Mouse (Mus musculus) 3134 (cell line): ENCODE measurements around the gene Bcar1.

Experiments
- DNase-seq: peaks from one replicate; pipeline ENCODE4 v3.0.0-alpha.2; 2011; ENCODE audit warnings: low spot score; ENCODE audit not compliant: insufficient read length; ENCODE audit errors: extremely low read depth

Gene Bcar1

GRCm38 (mm10) chr8:111743792-111744696 lies at the start of gene Bcar1:
Bcar1 (minus strand) TSS chr8:111743809.
- DNase-seq, result peak; percentile 77

GRCm38 (mm10) chr8:111789639-111790038 lies 46.0 kb upstream of the Bcar1 start:
- no peak for DNase-seq

GRCm38 (mm10) chr8:111789200-111789599 lies 45.6 kb upstream of the Bcar1 start:
- no peak for DNase-seq

GRCm38 (mm10) chr8:111788497-111788896 lies 44.9 kb upstream of the Bcar1 start:
- DNase-seq, result no peak

- no peak for DNase-seq
Measured at GRCm38 (mm10) chr8:111788085-111788484, 44.5 kb upstream of the Bcar1 start.

- no peak for DNase-seq
Measured at GRCm38 (mm10) chr8:111787683-111788082, 44.1 kb upstream of the Bcar1 start.

GRCm38 (mm10) chr8:111786701-111787588 lies 43.3 kb upstream of the Bcar1 start:
- DNase-seq, result no peak

- no peak for DNase-seq
Measured at GRCm38 (mm10) chr8:111786116-111786515, 42.5 kb upstream of the Bcar1 start.

GRCm38 (mm10) chr8:111782671-111783394 lies 39.2 kb upstream of the Bcar1 start:
- DNase-seq, result no peak

GRCm38 (mm10) chr8:111782161-111782560 lies 38.6 kb upstream of the Bcar1 start:
- DNase-seq, result no peak

GRCm38 (mm10) chr8:111780697-111781424 lies 37.3 kb upstream of the Bcar1 start:
- no peak for DNase-seq

- DNase-seq, result peak; percentile 75
Measured at GRCm38 (mm10) chr8:111779690-111780089, 36.1 kb upstream of the Bcar1 start.

- no peak for DNase-seq
Measured at GRCm38 (mm10) chr8:111778801-111779200, 35.2 kb upstream of the Bcar1 start.

GRCm38 (mm10) chr8:111776492-111776891 lies 32.9 kb upstream of the Bcar1 start:
- no peak for DNase-seq

- DNase-seq, result no peak
Measured at GRCm38 (mm10) chr8:111775766-111776165, 32.2 kb upstream of the Bcar1 start.

GRCm38 (mm10) chr8:111773476-111773875 lies 29.9 kb upstream of the Bcar1 start:
- no peak for DNase-seq

GRCm38 (mm10) chr8:111773057-111773456 lies 29.4 kb upstream of the Bcar1 start:
- DNase-seq, result no peak

- DNase-seq, result no peak
Measured at GRCm38 (mm10) chr8:111772083-111772482, 28.5 kb upstream of the Bcar1 start.

GRCm38 (mm10) chr8:111771625-111772020 lies 28.0 kb upstream of the Bcar1 start:
- no peak for DNase-seq

GRCm38 (mm10) chr8:111770958-111771624 lies 27.5 kb upstream of the Bcar1 start:
- no peak for DNase-seq
